Mouse (Mus musculus): ENCODE data around the gene Dclk1. TPM values are rescaled to one million over a fixed set of nuclear protein-coding genes. Genes with fewer than 3 reads are reported as not detected.

The Dclk1 gene
- polyA plus RNA-seq, 1 experiment from 2014 or later, result 56.1 TPM

DNA sequence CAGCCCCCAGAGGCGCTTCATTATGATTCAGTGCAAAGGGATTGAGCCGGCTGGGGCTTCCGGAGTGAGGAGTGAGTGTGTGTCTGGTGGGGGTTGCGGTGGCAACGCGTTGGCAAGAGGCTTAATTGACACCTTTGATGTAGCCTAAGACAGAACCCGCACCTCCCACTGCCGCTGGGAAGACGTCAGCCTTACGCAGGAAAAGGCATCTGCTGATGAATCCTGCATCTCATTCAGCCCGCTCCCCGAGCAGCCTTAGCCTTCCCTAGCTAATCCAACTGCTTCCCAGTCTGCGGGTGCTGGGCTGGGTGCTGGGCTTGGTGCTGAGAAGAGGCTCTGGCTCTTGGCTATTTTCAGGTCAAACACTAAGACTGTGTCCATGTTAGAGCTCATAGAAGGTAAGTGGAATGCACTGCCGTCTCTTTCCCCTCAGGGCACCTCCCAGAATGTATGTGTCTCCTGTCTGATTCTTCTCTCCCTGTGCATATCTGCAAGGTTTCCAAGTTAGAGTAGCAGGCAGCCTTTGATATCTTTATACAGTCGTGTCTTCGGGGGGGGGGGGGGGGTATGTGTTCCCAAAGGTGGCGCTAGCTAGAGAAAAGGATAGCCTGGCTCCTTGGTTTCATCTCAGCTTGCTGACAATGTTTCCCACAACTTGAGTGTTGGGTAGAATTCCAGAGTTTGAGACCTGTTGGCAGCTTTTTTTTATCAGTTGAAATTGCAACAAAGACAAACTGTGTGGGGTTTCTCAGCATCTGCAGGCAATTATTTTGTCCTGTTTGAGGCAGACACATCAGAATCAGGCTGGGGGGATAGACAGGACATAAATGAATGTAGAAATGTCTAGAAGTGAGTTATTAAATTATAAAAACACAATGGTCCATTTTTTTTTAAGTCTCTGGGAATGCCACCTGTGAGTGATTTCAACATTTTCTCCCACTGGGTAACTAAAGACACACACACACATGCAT, 219.8 kb downstream of the Dclk1 start:
- H3K36me3 ChIP-seq, result no peaks in the 10 kb centered on the region
- H3K4me3 ChIP-seq, result peak overlapping the region; percentile 40
- H3K4me1 ChIP-seq, result peaks cover 20% of the 10 kb centered on the region; the same call in 1 of the 2 replicates
- H3K27ac ChIP-seq, result peak overlapping the region; percentile 85
- no peak for ATAC-seq (ENCODE audit: insufficient number of reproducible peaks, insufficient read depth, low FRiP score, low TSS enrichment, low read depth)
- peak overlapping the region; percentile 62 for H3K9ac ChIP-seq
- H3K9me3 ChIP-seq, result no peaks in the 10 kb centered on the region
- peak overlapping the region; percentile 68 for H3K4me2 ChIP-seq
- no peaks in the 10 kb centered on the region for H3K27me3 ChIP-seq
- under 1% methylated on average over 17 of the region's 17 CpGs for whole genome bisulfite sequencing

DNA sequence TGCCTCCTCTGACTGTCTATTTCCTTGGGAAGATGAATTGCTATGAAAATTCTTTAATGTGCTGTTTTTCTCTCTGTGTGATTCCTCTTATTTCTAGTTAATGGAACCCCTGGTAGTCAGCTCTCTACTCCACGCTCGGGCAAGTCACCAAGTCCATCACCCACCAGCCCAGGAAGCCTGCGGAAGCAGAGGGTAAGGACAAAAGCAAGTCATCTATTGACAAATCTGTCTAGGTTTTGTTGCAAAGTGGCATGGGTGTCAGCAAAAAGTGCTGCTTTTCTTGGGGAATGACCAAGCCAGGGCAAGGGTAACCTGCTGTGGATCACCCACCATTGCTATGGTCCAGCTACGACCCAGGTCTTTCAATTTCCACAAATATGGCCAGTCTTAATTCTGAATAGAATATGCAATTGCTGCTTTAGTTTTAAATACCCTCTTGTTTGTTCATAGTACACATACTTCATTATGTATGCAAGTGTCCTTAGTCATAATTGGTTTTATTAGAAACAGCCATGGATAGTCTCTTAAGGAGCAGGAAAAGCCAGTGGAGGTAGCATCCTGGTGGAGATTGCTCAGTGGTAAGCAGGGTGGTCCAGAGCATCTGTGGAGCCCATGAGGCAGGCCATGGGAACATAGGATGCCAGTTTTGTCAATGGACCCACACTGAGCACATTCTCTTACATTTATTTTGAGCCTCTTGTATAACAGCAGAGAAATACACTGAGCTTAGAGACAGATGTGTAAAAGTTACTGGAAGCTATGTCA, 220.9 kb downstream of the Dclk1 start:
- no peaks in the 10 kb centered on the region for H3K9me3 ChIP-seq
- H3K27me3 ChIP-seq, result no peaks in the 10 kb centered on the region
- no peaks in the 10 kb centered on the region for H3K36me3 ChIP-seq
- H3K4me3 ChIP-seq, result no peak overlapping the region
- 65% methylated on average over 4 of the region's 4 CpGs for WGBS
- H3K4me1 ChIP-seq, result peaks cover 23% of the 10 kb centered on the region; the same call in 1 of the 2 replicates
- peak; percentile 52; the same call in 1 of the 2 replicates for ATAC-seq (ENCODE audit: insufficient number of reproducible peaks, insufficient read depth, low FRiP score, low TSS enrichment, low read depth)
- no peak overlapping the region for H3K9ac ChIP-seq
- peak overlapping the region; percentile 19 for H3K4me2 ChIP-seq
- peak overlapping the region; percentile 79 for H3K27ac ChIP-seq

DNA sequence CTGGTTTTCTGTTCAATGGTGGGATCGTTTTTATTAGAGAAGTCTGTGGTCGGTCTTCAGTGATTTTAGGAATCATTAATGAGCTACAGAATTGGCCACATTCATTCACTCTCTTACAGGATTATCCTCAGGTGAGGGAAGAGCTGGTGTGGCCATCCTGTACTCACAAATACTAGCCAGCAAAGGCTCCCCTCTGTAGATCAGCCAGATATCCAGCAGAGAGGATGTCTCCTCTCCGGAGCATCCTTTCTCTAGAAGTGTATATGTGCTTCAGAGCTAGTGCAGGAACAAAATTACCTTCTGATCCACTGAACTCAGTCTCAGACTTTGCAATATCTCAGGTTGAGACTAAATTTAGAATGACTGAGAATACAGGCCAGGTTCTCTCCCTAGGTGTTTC, 222.1 kb downstream of the Dclk1 start:
- H3K4me3 ChIP-seq, result no peak overlapping the region
- no peaks in the 10 kb centered on the region for H3K9me3 ChIP-seq
- H3K9ac ChIP-seq, result no peak overlapping the region
- H3K27me3 ChIP-seq, result no peaks in the 10 kb centered on the region
- peak overlapping the region; percentile 69; the same call in 1 of the 2 replicates for H3K27ac ChIP-seq
- 55% methylated on average over 3 of the region's 3 CpGs for WGBS
- H3K36me3 ChIP-seq, result no peaks in the 10 kb centered on the region
- peak overlapping the region; percentile 30 for H3K4me2 ChIP-seq
- ATAC-seq (ENCODE audit: insufficient number of reproducible peaks, insufficient read depth, low FRiP score, low TSS enrichment, low read depth), result no peak
- H3K4me1 ChIP-seq, result peaks cover 28% of the 10 kb centered on the region; the same call in 1 of the 2 replicates

DNA sequence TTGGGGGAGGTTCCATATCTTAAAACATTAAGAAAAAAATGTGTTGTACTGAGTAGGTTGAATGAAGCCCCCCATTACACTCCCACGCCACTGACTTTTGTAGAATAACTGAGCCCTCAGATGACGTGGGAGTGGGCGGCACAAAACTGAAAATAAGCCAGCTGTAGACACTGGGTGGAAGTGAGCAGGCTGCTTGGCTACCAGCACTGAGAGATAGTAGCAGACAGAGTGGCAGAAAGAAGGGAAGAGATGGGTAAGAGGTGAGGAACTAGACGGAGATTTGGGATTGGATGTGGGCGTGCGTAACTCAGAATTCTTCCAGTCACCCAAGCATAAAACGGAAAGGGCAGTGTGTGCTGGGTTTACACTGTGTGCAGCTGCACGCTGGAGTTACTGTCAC, 223.6 kb downstream of the Dclk1 start:
- Histone ChIP-seq H3K27me3 (no peaks in the 10 kb centered on the region), H3K9ac (no peak overlapping the region), H3K36me3 (no peaks in the 10 kb centered on the region), H3K27ac (no peak overlapping the region), H3K4me1 (peaks cover 28% of the 10 kb centered on the region; the same call in 1 of the 2 replicates), H3K4me2 (no peak overlapping the region), H3K9me3 (no peaks in the 10 kb centered on the region), H3K4me3 (no peak overlapping the region)
- no peak for ATAC-seq (ENCODE audit: insufficient number of reproducible peaks, insufficient read depth, low FRiP score, low TSS enrichment, low read depth)
- WGBS, result 78% methylated on average over 8 of the region's 8 CpGs

DNA sequence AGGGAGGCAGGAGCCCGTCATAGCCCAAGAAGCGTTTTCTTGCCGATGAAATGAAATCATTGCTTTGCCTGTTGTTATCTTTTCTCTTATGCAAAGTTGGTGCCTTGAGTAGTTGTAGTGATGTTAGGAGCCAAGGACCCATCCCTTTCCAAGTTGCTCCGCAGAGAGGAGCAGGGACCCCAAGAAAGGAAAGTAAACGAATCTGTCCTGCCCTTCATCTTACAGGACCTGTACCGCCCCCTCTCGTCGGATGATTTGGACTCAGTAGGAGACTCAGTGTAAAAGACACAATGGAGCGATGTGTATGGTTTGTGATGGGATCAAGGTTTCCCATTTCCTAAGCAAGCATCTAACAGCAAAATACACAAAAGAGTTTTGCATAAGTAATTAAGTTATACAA, 224.2 kb downstream of the Dclk1 start:
- H3K9ac ChIP-seq, result no peak overlapping the region
- 74% methylated on average over 9 of the region's 9 CpGs for WGBS
- no peaks in the 10 kb centered on the region for H3K36me3 ChIP-seq
- ATAC-seq (ENCODE audit: insufficient number of reproducible peaks, insufficient read depth, low FRiP score, low TSS enrichment, low read depth), result no peak
- H3K4me3 ChIP-seq, result no peak overlapping the region
- no peaks in the 10 kb centered on the region for H3K27me3 ChIP-seq
- H3K4me1 ChIP-seq, result peaks cover 23% of the 10 kb centered on the region; the same call in 1 of the 2 replicates
- H3K9me3 ChIP-seq, result no peaks in the 10 kb centered on the region
- peak overlapping the region; percentile 28; the same call in 1 of the 2 replicates for H3K27ac ChIP-seq
- no peak overlapping the region for H3K4me2 ChIP-seq

DNA sequence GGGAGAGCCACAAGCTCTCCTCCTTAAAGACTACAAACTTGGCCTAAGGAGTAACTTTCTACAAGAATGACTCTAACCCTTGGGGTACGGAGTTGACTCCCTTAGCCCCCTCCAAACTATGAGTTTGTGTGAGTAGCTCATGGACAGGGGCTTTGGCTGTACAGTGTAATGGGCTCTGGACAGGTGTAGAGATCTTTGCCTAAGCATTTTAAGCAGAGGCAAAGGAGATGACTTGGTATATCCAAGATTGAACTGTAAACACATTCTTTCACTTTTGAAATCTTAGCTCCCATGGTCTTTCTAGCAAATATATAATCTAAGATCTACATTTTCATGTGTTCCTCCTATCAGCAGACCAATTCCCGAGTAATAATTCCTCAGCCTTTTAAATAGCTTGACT, 229.9 kb downstream of the Dclk1 start, which contains the start of gene Gm21954:
Gene Gm21954, minus strand, starts transcription at position 101 of the 400 bp plus-strand sequence.
- Histone ChIP-seq H3K4me1 (peaks cover 14% of the 10 kb centered on the region; the same call in 1 of the 2 replicates), H3K36me3 (no peaks in the 10 kb centered on the region), H3K27ac (no peak within 1 kb of the TSS), H3K4me3 (no peak within 1 kb of the TSS), H3K4me2 (no peak within 1 kb of the TSS), H3K9me3 (no peaks in the 10 kb centered on the region), H3K9ac (no peak within 1 kb of the TSS), H3K27me3 (no peaks in the 10 kb centered on the region)
- WGBS, result 94% methylated on average over 2 of the region's 2 CpGs
- ATAC-seq (ENCODE audit: insufficient number of reproducible peaks, insufficient read depth, low FRiP score, low TSS enrichment, low read depth), result no peak

DNA sequence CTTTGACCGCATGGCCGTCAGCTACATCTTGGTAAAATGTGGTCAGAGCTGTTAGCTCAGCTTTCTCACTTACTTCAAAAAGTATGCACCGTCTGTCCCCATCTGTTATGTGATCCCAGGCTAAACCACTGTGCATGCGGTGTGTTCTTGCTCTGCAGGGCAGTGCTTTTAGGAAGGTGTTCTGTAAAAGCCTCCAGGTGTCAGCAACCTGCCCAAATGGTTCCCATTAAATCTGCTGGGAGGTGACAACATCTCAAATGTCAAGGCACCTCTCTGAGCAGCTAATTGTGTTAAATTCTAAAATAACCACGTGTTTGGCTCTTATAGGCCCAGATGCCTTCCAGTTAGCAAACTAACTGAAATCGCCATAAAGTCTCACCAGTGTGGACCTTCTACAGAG, 231.0 kb downstream of the Dclk1 start:
- Histone ChIP-seq H3K9ac (no peak overlapping the region), H3K27ac (no peak overlapping the region), H3K4me1 (peaks cover 11% of the 10 kb centered on the region; the same call in 1 of the 2 replicates), H3K9me3 (no peaks in the 10 kb centered on the region), H3K4me3 (no peak overlapping the region), H3K27me3 (no peaks in the 10 kb centered on the region), H3K36me3 (no peaks in the 10 kb centered on the region), H3K4me2 (no peak overlapping the region)
- WGBS, result 45% methylated on average over 6 of the region's 6 CpGs
- ATAC-seq (ENCODE audit: insufficient number of reproducible peaks, insufficient read depth, low FRiP score, low TSS enrichment, low read depth), result no peak

DNA sequence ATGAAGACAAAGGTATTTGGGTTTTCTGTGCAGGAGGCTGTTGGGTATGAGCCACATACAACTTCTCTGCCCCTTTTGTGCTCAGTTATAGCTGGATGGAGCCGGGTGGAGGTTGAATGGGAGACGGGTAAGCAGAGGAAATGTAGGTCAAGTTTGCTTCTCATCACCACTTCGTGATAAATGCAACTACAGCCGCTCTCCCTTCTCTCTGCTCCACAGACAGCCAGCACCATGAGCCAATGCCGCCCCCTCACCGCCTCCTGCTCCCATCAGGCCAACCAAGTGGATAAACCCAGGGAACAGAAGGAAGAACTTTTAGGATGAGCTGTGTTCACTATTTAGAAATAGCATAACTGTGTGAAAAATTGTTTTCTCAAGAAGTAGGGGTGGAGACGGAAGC, 234.5 kb downstream of the Dclk1 start:
- H3K4me1 ChIP-seq, result peaks cover 24% of the 10 kb centered on the region
- H3K27me3 ChIP-seq, result no peaks in the 10 kb centered on the region
- H3K9me3 ChIP-seq, result no peaks in the 10 kb centered on the region
- H3K4me3 ChIP-seq, result no peak overlapping the region
- no peak for ATAC-seq (ENCODE audit: insufficient number of reproducible peaks, insufficient read depth, low FRiP score, low TSS enrichment, low read depth)
- H3K4me2 ChIP-seq, result no peak overlapping the region
- 93% methylated on average over 7 of the region's 7 CpGs for WGBS
- no peak overlapping the region for H3K27ac ChIP-seq
- no peak overlapping the region for H3K9ac ChIP-seq
- H3K36me3 ChIP-seq, result no peaks in the 10 kb centered on the region

DNA sequence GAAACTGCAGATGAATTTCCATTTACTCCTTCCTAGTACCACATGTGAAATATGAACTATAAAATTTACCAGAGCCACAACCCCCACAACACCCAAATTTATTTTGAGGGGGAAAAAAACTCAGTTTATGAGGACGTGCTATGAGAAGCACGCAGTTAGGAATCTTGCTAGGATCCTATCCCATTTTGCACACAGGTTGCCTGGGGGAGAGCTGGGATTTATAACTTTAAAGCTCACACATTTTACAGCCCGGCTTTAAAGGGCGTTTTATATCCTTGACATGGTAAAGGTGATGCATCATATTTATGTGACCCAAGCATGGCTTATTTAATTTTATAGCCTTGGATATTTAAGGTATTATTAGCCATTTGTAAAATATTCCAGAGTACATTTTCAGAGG, 237.1 kb downstream of the Dclk1 start:
- Histone ChIP-seq H3K4me1 (peaks cover 17% of the 10 kb centered on the region), H3K4me3 (no peak overlapping the region), H3K27ac (no peak overlapping the region), H3K9me3 (no peaks in the 10 kb centered on the region), H3K4me2 (no peak overlapping the region), H3K36me3 (no peaks in the 10 kb centered on the region), H3K9ac (no peak overlapping the region), H3K27me3 (no peaks in the 10 kb centered on the region)
- 57% methylated on average over 4 of the region's 4 CpGs for WGBS
- no peak for ATAC-seq (ENCODE audit: insufficient number of reproducible peaks, insufficient read depth, low FRiP score, low TSS enrichment, low read depth)

DNA sequence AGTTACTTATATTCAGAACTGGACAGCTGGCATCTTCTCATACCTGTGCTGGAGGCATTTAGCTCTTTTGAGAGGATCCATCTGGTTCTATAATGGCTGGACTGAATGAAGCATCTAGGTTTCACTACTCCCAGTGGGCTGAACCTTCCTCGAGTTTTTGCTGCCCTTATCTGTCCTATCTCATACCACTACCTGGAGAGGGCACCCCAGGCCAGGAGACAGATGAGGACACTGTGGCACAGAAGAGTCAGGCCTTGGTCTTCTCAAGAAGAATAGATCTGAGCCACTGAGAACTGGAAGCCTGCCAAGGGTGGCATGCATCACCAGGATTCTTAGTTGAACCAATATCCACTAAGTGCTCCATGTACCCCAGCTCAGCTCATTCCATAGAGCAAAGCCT, 239.0 kb downstream of the Dclk1 start:
- no peak for ATAC-seq (ENCODE audit: insufficient number of reproducible peaks, insufficient read depth, low FRiP score, low TSS enrichment, low read depth)
- peaks cover 17% of the 10 kb centered on the region for H3K4me1 ChIP-seq
- no peak overlapping the region for H3K9ac ChIP-seq
- H3K27ac ChIP-seq, result no peak overlapping the region
- no peak overlapping the region for H3K4me2 ChIP-seq
- H3K4me3 ChIP-seq, result no peak overlapping the region
- H3K36me3 ChIP-seq, result no peaks in the 10 kb centered on the region
- no peaks in the 10 kb centered on the region for H3K9me3 ChIP-seq
- no peaks in the 10 kb centered on the region for H3K27me3 ChIP-seq
- 50% methylated on average over 1 of the region's 1 CpGs for WGBS

DNA sequence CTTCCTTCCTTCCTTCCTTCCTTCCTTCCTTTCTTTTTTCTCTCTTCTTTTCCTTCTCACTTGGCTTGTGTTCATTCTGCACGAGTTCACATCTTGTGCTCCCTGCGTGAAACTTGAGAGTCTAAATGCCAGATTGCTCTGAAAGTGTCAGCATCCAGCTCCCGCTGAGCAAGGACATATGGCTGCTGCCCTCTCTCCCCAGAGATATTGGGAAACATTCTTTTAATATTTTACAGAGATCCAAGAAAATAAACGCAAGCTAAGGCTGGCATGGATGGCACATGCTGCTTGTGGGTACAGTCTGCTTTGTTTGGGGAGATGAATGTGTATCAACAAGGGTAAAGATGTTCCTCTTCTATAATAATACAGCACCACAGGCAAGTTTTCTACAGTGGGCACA, 241.2 kb downstream of the Dclk1 start:
- H3K4me2 ChIP-seq, result no peak overlapping the region
- 19% methylated on average over 4 of the region's 4 CpGs for WGBS
- no peaks in the 10 kb centered on the region for H3K36me3 ChIP-seq

More for the DNA sequence above, 241.2 kb downstream of the Dclk1 start:
- H3K9ac ChIP-seq, result no peak overlapping the region
- H3K27ac ChIP-seq, result 0 out of 2 replicates have a peak overlapping the region, but pooled peaks have one; percentile 0
- no peak for ATAC-seq (ENCODE audit: insufficient number of reproducible peaks, insufficient read depth, low FRiP score, low TSS enrichment, low read depth)
- no peak overlapping the region for H3K4me3 ChIP-seq
- no peaks in the 10 kb centered on the region for H3K9me3 ChIP-seq
- H3K27me3 ChIP-seq, result no peaks in the 10 kb centered on the region
- H3K4me1 ChIP-seq, result peaks cover 17% of the 10 kb centered on the region

Measured in embryonic facial prominence, embryonic 13.5 days (tissue).